In the genomic region with DNA sequence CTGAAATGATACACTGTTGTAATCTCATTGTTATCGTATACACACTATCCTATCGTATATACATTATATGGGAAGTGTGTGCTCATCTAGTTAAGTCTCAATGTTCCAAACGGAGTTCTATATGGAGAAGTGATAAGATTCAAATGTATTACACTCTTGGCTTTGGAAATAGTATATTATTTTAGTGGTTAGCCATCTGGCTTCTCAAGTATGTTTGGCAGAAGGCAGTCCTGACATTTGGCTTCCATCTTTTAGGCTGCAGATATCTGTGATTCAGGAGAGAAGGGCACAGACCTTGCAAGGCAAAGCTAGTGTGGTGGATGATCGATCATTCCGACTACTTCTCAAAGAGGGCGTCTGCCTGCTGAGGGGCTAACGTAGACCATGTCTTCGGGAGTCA, we compare ENCODE assay signal across 23 mouse cellular contexts.
"Had no signal": no experiment of that assay in that cellular context is flagged by ENCODE, and none has a peak within 500 bp of the region (broad histone marks: within the 10 kb centered on the region; RNA-seq: fewer than 3 reads in every experiment).

No protein-coding gene starts in this region.

- H3K4me2 ChIP-seq: limb, embryonic 13.5 days; liver, embryonic 12.5 days; liver, embryonic 15.5 days; lung, embryonic 15.5 days; midbrain, embryonic 13.5 days; neural tube, embryonic 13.5 days had no signal

- H3K4me3 ChIP-seq: left cerebral cortex, adult 2 months; limb, embryonic 13.5 days; liver, embryonic 12.5 days; liver, embryonic 15.5 days; lung, embryonic 15.5 days; megakaryocyte, embryonic 14.5 days; midbrain, embryonic 10.5 days; midbrain, embryonic 13.5 days; myocyte; neural tube, embryonic 13.5 days had no signal

- DNase-seq: kidney, postnatal 10 days; kidney, postnatal 36 days; layer of hippocampus, postnatal 36 days; liver; lung, adult 18-20 months; lung, postnatal 10 days; lung, postnatal 36 days; retina, postnatal 1 day; right cerebral cortex, postnatal 25 days; spleen, adult 18-20 months; thymus, adult 18-20 months; thymus, postnatal 36 days had no signal

- H3K27me3 ChIP-seq: limb, embryonic 13.5 days; liver, embryonic 12.5 days; liver, embryonic 15.5 days; lung, embryonic 15.5 days; megakaryocyte, embryonic 14.5 days; midbrain, embryonic 13.5 days; neural tube, embryonic 13.5 days had no signal

- H3K9ac ChIP-seq: limb, embryonic 13.5 days; liver, embryonic 12.5 days; liver, embryonic 15.5 days; lung, embryonic 15.5 days; midbrain, embryonic 13.5 days; neural tube, embryonic 13.5 days had no signal

- H3K27ac ChIP-seq: left cerebral cortex, adult 2 months; limb, embryonic 13.5 days; liver, embryonic 12.5 days; liver, embryonic 15.5 days; lung, embryonic 15.5 days; midbrain, embryonic 10.5 days; midbrain, embryonic 13.5 days had no signal

- H3K36me3 ChIP-seq: limb, embryonic 13.5 days; liver, embryonic 12.5 days; liver, embryonic 15.5 days; lung, embryonic 15.5 days; midbrain, embryonic 10.5 days; midbrain, embryonic 13.5 days; neural tube, embryonic 13.5 days had no signal

- H3K9me3 ChIP-seq: limb, embryonic 13.5 days; liver, embryonic 12.5 days; liver, embryonic 15.5 days; lung, embryonic 15.5 days; megakaryocyte, embryonic 14.5 days; midbrain, embryonic 10.5 days; midbrain, embryonic 13.5 days; neural tube, embryonic 13.5 days had no signal

- ATAC-seq: liver, embryonic 12.5 days; midbrain, embryonic 13.5 days; midbrain, embryonic 16.5 days had no signal
